Mouse (Mus musculus): ENCODE data around the gene Rrm1. TPM values are rescaled to one million over a fixed set of nuclear protein-coding genes. Genes with fewer than 3 reads are reported as not detected.
A peak's percentile ranks its signal among the peaks of the same experiment; 100 is the strongest.

Gene Rrm1
- polyA plus RNA-seq, 1 experiment from 2014 or later: 20.7 TPM

- Histone ChIP-seq H3K36me3 (ENCODE audit: insufficient read depth, low read length) (no peaks in the 10 kb centered on the region), H3K4me1 (ENCODE audit: insufficient read depth, low read depth, low read length) (no peaks in the 10 kb centered on the region), H3K27ac (ENCODE audit: low read length) (no peak overlapping the region), H3K9me3 (ENCODE audit: low read length) (no peaks in the 10 kb centered on the region), H3K9ac (replicated peaks; ENCODE audit: low read depth) (no peak overlapping the region), H3K4me3 (ENCODE audit: low read depth, low read length) (no peak overlapping the region), H3K4me2 (replicated peaks; ENCODE audit: low read depth, low read length) (no peak overlapping the region), H3K27me3 (replicated peaks; ENCODE audit: insufficient read depth, low read length) (no peaks in the 10 kb centered on the region)
- DNase-seq (ENCODE audit: low spot score) (no peak), ATAC-seq (no peak)
- TF ChIP-seq EP300 (IDR thresholded peaks at IDR 0.05) (no peak), CTCF (IDR thresholded peaks at IDR 0.05) (no peak)
- WGBS: 86% methylated on average over 7 of the region's 7 CpGs
Observed at GRCm38 (mm10) chr7:102509726-102510125, 68.2 kb downstream of the Rrm1 start.

GRCm38 (mm10) chr7:102511927-102512326 lies 70.4 kb downstream of the Rrm1 start:
- Histone ChIP-seq H3K4me3 (ENCODE audit: low read depth, low read length) (no peak overlapping the region), H3K27ac (ENCODE audit: low read length) (no peak overlapping the region), H3K27me3 (replicated peaks; ENCODE audit: insufficient read depth, low read length) (no peaks in the 10 kb centered on the region), H3K9me3 (ENCODE audit: low read length) (no peaks in the 10 kb centered on the region), H3K9ac (replicated peaks; ENCODE audit: low read depth) (no peak overlapping the region), H3K4me2 (replicated peaks; ENCODE audit: low read depth, low read length) (no peak overlapping the region), H3K4me1 (ENCODE audit: insufficient read depth, low read depth, low read length) (no peaks in the 10 kb centered on the region), H3K36me3 (ENCODE audit: insufficient read depth, low read length) (no peaks in the 10 kb centered on the region)
- DNase-seq (ENCODE audit: low spot score) (no peak), ATAC-seq (no peak)
- TF ChIP-seq EP300 (IDR thresholded peaks at IDR 0.05) (no peak), CTCF (IDR thresholded peaks at IDR 0.05) (no peak)
- 84% methylated on average over 10 of the region's 10 CpGs for whole genome bisulfite sequencing

DNA sequence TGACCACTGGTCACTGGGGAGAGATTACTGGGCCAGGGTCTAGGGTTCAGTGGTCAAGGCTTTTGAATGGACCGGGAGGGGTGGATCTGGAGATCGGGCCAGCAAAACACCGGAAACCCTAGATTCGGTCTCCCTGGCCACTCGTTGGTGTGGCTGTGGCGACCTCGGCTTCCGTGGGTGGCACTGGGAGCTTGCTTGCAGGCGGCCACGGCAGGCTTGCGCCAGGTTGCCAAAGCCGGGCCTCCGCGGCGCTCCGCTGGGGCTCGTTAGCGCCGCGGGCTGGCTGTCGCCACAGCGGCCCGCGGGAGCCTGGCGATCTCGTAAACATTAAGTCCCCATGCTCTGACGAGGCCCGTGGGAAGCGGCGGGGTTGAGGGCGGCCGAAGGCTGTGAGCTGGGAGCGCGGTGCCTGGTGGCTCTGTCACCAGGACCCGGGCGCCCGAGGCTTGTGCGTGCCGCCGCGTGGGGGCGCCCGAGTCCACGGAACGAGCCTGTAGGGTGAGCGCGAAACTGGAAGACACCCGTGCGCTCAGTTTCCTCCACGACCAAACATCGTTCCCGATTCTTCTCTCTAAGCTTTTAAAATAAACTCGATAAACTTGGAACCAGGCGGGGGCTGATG lies 71.4 kb downstream of the Rrm1 start:
- no peaks in the 10 kb centered on the region for H3K27me3 ChIP-seq (replicated peaks; ENCODE audit: insufficient read depth, low read length)
- WGBS: 1% methylated on average over 48 of the region's 54 CpGs
- DNase-seq (ENCODE audit: low spot score) (peak; percentile 81), ATAC-seq (peak; percentile 95)
- H3K36me3 ChIP-seq (ENCODE audit: insufficient read depth, low read length): no peaks in the 10 kb centered on the region
- H3K9me3 ChIP-seq (ENCODE audit: low read length): no peaks in the 10 kb centered on the region
- peak overlapping the region; percentile 43 for H3K9ac ChIP-seq (replicated peaks; ENCODE audit: low read depth)
- no peaks in the 10 kb centered on the region for H3K4me1 ChIP-seq (ENCODE audit: insufficient read depth, low read depth, low read length)
- H3K4me3 ChIP-seq (ENCODE audit: low read depth, low read length): peak overlapping the region; percentile 31; the same call in 1 of the 2 replicates
- TF ChIP-seq EP300 (IDR thresholded peaks at IDR 0.05) (no peak), CTCF (IDR thresholded peaks at IDR 0.05) (peak; percentile 85)
- peak overlapping the region; percentile 91 for H3K4me2 ChIP-seq (replicated peaks; ENCODE audit: low read depth, low read length)
- H3K27ac ChIP-seq (ENCODE audit: low read length): no peak overlapping the region

- WGBS: 49% methylated on average over 4 of the region's 4 CpGs
- H3K9ac ChIP-seq (replicated peaks; ENCODE audit: low read depth): no peak overlapping the region
- no peak for TF ChIP-seq CTCF (IDR thresholded peaks at IDR 0.05)
- no peak for TF ChIP-seq EP300 (IDR thresholded peaks at IDR 0.05)
- no peak overlapping the region for H3K4me3 ChIP-seq (ENCODE audit: low read depth, low read length)
- H3K27me3 ChIP-seq (replicated peaks; ENCODE audit: insufficient read depth, low read length): no peaks in the 10 kb centered on the region
- no peaks in the 10 kb centered on the region for H3K36me3 ChIP-seq (ENCODE audit: insufficient read depth, low read length)
- ATAC-seq (no peak), DNase-seq (ENCODE audit: low spot score) (no peak)
- no peaks in the 10 kb centered on the region for H3K9me3 ChIP-seq (ENCODE audit: low read length)
- H3K4me2 ChIP-seq (replicated peaks; ENCODE audit: low read depth, low read length): no peak overlapping the region
- H3K27ac ChIP-seq (ENCODE audit: low read length): no peak overlapping the region
- H3K4me1 ChIP-seq (ENCODE audit: insufficient read depth, low read depth, low read length): no peaks in the 10 kb centered on the region
Observed at GRCm38 (mm10) chr7:102514144-102514543, 72.6 kb downstream of the Rrm1 start.

- Histone ChIP-seq H3K4me2 (replicated peaks; ENCODE audit: low read depth, low read length) (no peak overlapping the region), H3K27me3 (replicated peaks; ENCODE audit: insufficient read depth, low read length) (no peaks in the 10 kb centered on the region), H3K27ac (ENCODE audit: low read length) (no peak overlapping the region), H3K9ac (replicated peaks; ENCODE audit: low read depth) (no peak overlapping the region), H3K4me1 (ENCODE audit: insufficient read depth, low read depth, low read length) (no peaks in the 10 kb centered on the region), H3K4me3 (ENCODE audit: low read depth, low read length) (no peak overlapping the region), H3K36me3 (ENCODE audit: insufficient read depth, low read length) (no peaks in the 10 kb centered on the region), H3K9me3 (ENCODE audit: low read length) (no peaks in the 10 kb centered on the region)
- ATAC-seq (peak; percentile 37), DNase-seq (ENCODE audit: low spot score) (peak; percentile 34)
- 37% methylated on average over 10 of the region's 10 CpGs for WGBS
- no peak for TF ChIP-seq CTCF (IDR thresholded peaks at IDR 0.05)
Observed at GRCm38 (mm10) chr7:102516261-102517050, 75.0 kb downstream of the Rrm1 start.

- TF ChIP-seq EP300 (IDR thresholded peaks at IDR 0.05) (no peak), CTCF (IDR thresholded peaks at IDR 0.05) (no peak)
- no peaks in the 10 kb centered on the region for H3K27me3 ChIP-seq (replicated peaks; ENCODE audit: insufficient read depth, low read length)
- DNase-seq (ENCODE audit: low spot score): no peak
- H3K9me3 ChIP-seq (ENCODE audit: low read length): no peaks in the 10 kb centered on the region
- H3K27ac ChIP-seq (ENCODE audit: low read length): no peak overlapping the region
- no peak overlapping the region for H3K4me3 ChIP-seq (ENCODE audit: low read depth, low read length)
- H3K4me2 ChIP-seq (replicated peaks; ENCODE audit: low read depth, low read length): no peak overlapping the region
- no peak for ATAC-seq
- WGBS: 68% methylated on average over 2 of the region's 2 CpGs
- no peaks in the 10 kb centered on the region for H3K36me3 ChIP-seq (ENCODE audit: insufficient read depth, low read length)
- H3K4me1 ChIP-seq (ENCODE audit: insufficient read depth, low read depth, low read length): no peaks in the 10 kb centered on the region
- H3K9ac ChIP-seq (replicated peaks; ENCODE audit: low read depth): no peak overlapping the region
Observed at GRCm38 (mm10) chr7:102517051-102517335, 75.5 kb downstream of the Rrm1 start.

Other genes with a start within 250 kb of the Rrm1 start
- 15.5 and 17.0 TPM in 2 replicates for gene Nup98, start 231.5 kb upstream of the Rrm1 start, polyA plus RNA-seq (2015; fragmentation: Nextera tagmentation; extraction: Ambion mirVana)
- 109 and 137 TPM in 2 replicates for gene Pgap2, start 231.5 kb upstream of the Rrm1 start, polyA plus RNA-seq (2015; fragmentation: Nextera tagmentation; extraction: Ambion mirVana)
- gene Rhog, start 185.6 kb upstream of the Rrm1 start, polyA plus RNA-seq (2015; fragmentation: Nextera tagmentation; extraction: Ambion mirVana): 133 and 141 TPM in 2 replicates
- gene Stim1, start 173.9 kb upstream of the Rrm1 start, polyA plus RNA-seq (2015; fragmentation: Nextera tagmentation; extraction: Ambion mirVana): 18.6 and 19.1 TPM in 2 replicates
- gene Olfr543, start 40.0 kb downstream of the Rrm1 start, polyA plus RNA-seq (2015; fragmentation: Nextera tagmentation; extraction: Ambion mirVana): not detected in 2 replicates
- not detected in 2 replicates for gene Olfr544, start 46.6 kb downstream of the Rrm1 start, polyA plus RNA-seq (2015; fragmentation: Nextera tagmentation; extraction: Ambion mirVana)
- gene Olfr545, start 57.9 kb downstream of the Rrm1 start, polyA plus RNA-seq (2015; fragmentation: Nextera tagmentation; extraction: Ambion mirVana): not detected in 2 replicates
- not detected in 2 replicates for gene Olfr547, start 93.1 kb downstream of the Rrm1 start, polyA plus RNA-seq (2015; fragmentation: Nextera tagmentation; extraction: Ambion mirVana)
- gene Olfr548-ps1, start 99.2 kb downstream of the Rrm1 start, polyA plus RNA-seq (2015; fragmentation: Nextera tagmentation; extraction: Ambion mirVana): not detected in 2 replicates
- gene Olfr549, start 108.2 kb downstream of the Rrm1 start, polyA plus RNA-seq (2015; fragmentation: Nextera tagmentation; extraction: Ambion mirVana): not detected in 2 replicates
- 0.76 and 0.80 TPM in 2 replicates for gene Trim21, start 123.8 kb downstream of the Rrm1 start, polyA plus RNA-seq (2015; fragmentation: Nextera tagmentation; extraction: Ambion mirVana)
- 0.21 TPM in 2 replicates for gene Olfr550, start 129.7 kb downstream of the Rrm1 start, polyA plus RNA-seq (2015; fragmentation: Nextera tagmentation; extraction: Ambion mirVana)
- gene Olfr551, start 150.2 kb downstream of the Rrm1 start, polyA plus RNA-seq (2015; fragmentation: Nextera tagmentation; extraction: Ambion mirVana): not detected in 2 replicates
- not detected in 2 replicates for gene Olfr552, start 156.1 kb downstream of the Rrm1 start, polyA plus RNA-seq (2015; fragmentation: Nextera tagmentation; extraction: Ambion mirVana)
- not detected in 2 replicates for gene Olfr553, start 176.5 kb downstream of the Rrm1 start, polyA plus RNA-seq (2015; fragmentation: Nextera tagmentation; extraction: Ambion mirVana)
- gene Olfr554, start 196.7 kb downstream of the Rrm1 start, polyA plus RNA-seq (2015; fragmentation: Nextera tagmentation; extraction: Ambion mirVana): not detected in 2 replicates
- not detected in 2 replicates for gene Olfr555, start 217.1 kb downstream of the Rrm1 start, polyA plus RNA-seq (2015; fragmentation: Nextera tagmentation; extraction: Ambion mirVana)
- gene Olfr556, start 223.2 kb downstream of the Rrm1 start, polyA plus RNA-seq (2015; fragmentation: Nextera tagmentation; extraction: Ambion mirVana): not detected in 2 replicates
- gene Trim68, start 245.6 kb downstream of the Rrm1 start, polyA plus RNA-seq (2015; fragmentation: Nextera tagmentation; extraction: Ambion mirVana): 11.6 and 13.2 TPM in 2 replicates

Measured in lung, postnatal 0 days (tissue).